Mouse (Mus musculus) kidney, postnatal 10 days (tissue): ENCODE data around the gene Gm7694.

Experiments used
- DNase-seq: peaks from one replicate; pipeline ENCODE4 v3.0.0; 2021; ENCODE audit warnings: mixed read lengths

Gene Gm7694

GRCm38 (mm10) chr1:170306232-170306631 is at the start of gene Gm7694:
TSS of gene Gm7694 (minus strand) at chr1:170306332.
- DNase-seq, result no peak

- no peak for DNase-seq
Measured at GRCm38 (mm10) chr1:170353335-170353734, 47.2 kb upstream of the Gm7694 start.

- DNase-seq, result no peak
Measured at GRCm38 (mm10) chr1:170351080-170351479, 44.9 kb upstream of the Gm7694 start.

GRCm38 (mm10) chr1:170346266-170346665 is 40.1 kb upstream of the Gm7694 start:
- peak; percentile 44 for DNase-seq

DNA sequence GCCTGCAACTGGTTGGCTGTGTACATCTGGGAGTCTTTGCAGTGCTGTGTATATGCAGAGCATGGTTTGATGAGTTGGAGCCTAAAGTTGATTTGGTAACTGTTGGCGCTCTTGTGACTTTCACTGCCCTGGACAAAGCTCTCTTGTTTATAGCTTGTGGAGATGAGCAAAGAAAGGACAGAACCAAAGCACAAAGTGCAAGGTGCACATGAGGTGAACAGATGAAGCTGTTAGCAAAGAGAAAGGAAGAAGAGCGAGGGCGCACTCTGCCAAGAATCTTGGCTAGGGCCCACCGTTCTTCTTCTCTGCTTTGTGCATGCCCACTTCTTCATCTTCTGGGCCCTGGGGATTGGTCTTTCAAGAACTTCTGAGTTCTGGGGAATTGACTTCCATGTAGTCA is 37.8 kb upstream of the Gm7694 start:
- DNase-seq, result no peak

DNA sequence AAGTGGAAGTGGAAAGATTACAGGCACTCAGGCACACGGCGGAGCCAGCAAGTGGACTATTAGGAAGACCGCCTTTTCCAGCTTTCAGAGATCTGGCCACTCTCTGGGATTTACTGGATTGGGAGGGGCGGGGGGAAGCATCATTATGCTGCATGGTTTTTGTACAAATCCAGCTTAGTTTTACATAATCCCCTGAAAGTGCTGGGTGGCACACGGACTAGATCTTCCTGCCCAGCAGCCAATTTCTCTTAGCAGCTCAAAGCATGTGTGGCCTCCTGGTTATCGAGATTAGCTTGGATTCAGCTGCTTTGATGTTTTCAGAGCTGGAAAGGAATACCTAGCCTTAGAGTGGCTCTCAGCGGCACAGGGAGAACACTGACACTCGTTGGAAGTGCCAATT is 36.9 kb upstream of the Gm7694 start:
- DNase-seq, result no peak

GRCm38 (mm10) chr1:170339943-170340342 is 33.8 kb upstream of the Gm7694 start:
- no peak for DNase-seq

GRCm38 (mm10) chr1:170332775-170333174 is 26.6 kb upstream of the Gm7694 start:
- DNase-seq, result no peak

GRCm38 (mm10) chr1:170331926-170332325 is 25.8 kb upstream of the Gm7694 start:
- DNase-seq, result no peak

DNA sequence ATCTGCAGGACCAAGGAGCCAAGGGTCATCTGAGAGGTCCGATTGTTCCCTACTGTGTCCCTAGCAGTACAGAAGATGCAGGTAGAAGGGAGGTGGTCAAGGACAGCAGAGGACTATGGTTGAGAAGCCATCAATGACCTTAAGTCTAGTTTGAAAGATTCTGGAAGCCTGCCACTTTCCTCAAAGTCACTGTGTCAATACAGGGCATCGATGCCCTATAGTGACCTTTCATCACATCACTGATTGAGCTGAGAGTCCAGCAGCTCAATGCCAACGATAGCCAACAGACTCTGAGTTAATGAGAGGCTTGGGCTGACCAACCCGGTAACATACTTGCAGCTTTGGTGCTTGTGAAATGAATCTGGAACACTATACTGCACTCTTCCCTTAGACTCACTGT is 19.1 kb upstream of the Gm7694 start:
- no peak for DNase-seq

DNA sequence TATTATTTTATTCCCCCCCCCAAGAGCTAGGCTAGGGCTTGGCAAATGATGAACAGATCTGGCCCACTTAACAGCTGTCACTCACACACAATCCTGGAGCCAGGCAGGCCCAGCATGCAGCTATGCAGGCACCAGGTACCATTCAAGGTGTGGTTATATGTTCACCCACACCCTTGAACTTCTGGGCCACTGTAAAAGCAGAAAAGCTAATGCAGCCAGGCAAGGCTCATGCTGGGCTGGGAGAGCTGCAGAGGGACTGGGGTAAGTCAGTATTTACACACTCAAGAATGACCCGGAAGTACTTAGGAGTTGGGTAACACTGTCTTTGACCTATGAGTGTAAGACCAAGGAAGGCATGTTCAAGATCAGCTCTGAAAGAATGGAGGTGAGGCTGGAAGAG is 18.2 kb upstream of the Gm7694 start:
- no peak for DNase-seq

DNA sequence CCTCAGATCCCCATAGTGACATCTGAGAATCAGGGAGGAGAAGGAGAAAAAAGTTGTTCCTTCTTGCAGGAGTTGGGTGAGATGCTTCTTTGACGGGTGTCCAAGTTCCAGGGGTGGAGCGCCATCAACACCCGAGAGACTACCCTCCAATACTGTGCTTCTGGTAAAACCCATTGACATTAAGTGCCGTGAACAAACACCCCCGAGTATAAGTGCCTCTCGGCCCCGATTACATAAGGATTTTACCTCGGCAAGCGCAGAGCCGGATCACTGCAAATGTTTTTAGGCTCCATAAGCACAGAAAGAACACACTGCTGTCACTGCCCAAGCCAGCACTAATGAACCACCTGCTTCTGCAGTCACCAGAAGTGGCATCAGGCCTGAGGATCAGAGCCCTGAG is 16.9 kb upstream of the Gm7694 start:
- DNase-seq, result no peak

DNA sequence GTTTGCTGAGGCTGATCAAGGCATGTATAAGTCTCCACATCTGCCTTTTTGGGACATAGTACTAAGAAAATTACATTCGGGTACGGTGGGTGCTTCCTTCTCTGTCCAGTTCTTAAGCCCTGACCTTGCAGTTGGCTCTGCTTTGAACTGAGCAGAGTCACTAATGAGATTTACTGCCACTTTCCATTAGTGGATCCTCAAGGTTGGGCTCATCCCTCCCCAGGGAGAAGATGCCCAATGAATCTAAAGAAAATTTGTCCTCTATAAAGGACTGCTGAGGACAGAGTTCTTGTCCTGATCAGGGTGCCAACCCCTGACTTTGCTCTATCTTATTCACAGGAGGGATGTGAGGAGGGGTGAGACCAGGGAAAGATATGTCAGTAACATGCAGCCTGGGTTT is 15.9 kb upstream of the Gm7694 start:
- no peak for DNase-seq

GRCm38 (mm10) chr1:170311431-170311830 is 5.3 kb upstream of the Gm7694 start:
- no peak for DNase-seq

DNA sequence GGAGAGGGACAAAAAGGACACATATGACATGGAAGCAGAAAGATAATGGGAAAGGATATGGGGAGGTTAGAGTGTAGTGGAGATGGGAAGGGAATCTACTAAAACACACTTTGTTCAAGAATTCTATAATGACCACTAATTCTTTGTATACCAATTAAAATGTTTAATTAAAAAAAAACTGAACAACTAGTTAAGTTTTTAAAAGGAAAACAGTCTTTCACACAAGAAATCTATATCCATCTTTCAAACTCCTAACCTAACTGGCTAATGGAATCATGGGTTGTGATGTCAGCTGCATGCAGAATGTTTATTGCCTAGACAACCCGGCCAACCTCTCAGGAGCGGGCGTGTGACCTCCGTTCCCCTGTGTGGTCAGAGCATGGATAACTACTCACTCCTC is 2.4 kb upstream of the Gm7694 start, which contains the start of gene Spata46:
Gene Spata46, plus strand, starts transcription at position 301 of the 400 bp plus-strand sequence.
- DNase-seq, result no peak

DNA sequence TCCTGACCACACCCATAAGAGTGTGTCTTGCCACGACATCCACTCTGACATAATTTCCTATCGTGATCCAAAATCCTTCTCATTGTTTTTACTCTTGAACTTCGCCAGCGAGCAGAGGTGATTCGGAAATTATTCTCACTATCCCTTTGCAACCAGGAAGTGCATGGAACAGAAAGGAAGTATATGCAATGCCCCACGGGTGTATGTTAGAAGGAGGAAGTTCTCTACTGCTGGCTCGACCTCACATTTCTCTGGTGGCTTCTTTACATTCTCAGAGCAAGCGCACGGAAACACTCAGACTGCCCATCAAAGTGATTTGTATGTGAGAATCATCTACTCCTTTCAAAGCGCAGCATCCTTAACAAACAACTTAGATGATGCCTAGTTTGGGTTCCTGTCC is 1.1 kb downstream of the Gm7694 start:
- no peak for DNase-seq

- no peak for DNase-seq
Measured at GRCm38 (mm10) chr1:170303103-170303502, 3.0 kb downstream of the Gm7694 start.

DNA sequence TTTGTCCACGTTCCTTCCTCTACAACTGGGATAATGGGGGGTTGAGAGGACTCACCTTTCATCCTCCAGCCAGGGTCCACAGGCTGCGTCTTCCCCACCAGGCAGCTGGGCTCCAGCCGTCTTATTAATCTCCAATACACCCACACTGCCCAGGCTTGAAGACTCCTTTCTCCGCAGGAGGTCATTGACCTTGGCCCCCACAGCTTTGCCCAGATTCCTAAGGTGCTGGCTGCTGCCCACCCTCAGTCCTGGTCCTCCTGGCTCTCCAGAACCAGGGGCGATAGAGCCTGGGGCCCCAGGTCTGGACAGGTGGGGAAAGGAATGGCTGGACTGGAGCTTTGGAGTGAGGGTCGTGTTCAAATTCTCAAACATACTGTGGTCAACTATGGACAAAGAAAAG is 3.7 kb downstream of the Gm7694 start:
- DNase-seq, result no peak

DNA sequence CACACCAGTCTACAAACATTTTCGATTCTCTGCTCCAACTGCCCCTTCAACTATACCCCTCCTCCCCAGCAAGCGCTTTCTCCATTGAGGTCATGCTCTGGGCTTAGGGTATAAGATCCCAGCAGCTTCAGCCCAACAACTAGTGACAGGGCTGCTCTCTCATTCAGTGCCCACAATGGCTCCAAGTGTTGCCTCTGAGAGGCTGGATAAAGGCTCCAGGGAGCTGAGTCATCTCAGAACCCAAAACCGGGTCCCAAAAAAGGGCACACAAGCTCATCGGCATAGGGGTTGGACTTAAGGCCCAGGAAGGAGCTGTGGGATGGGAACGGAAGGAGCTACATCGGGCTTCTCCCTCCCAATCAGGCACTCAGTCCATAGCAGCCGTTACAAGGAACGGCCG is 4.4 kb downstream of the Gm7694 start:
- no peak for DNase-seq

GRCm38 (mm10) chr1:170299496-170299895 is 6.6 kb downstream of the Gm7694 start:
- no peak for DNase-seq

GRCm38 (mm10) chr1:170294786-170295570 is 11.2 kb downstream of the Gm7694 start:
- DNase-seq, result no peak

- DNase-seq, result no peak
Measured at GRCm38 (mm10) chr1:170293257-170293656, 12.9 kb downstream of the Gm7694 start.

DNA sequence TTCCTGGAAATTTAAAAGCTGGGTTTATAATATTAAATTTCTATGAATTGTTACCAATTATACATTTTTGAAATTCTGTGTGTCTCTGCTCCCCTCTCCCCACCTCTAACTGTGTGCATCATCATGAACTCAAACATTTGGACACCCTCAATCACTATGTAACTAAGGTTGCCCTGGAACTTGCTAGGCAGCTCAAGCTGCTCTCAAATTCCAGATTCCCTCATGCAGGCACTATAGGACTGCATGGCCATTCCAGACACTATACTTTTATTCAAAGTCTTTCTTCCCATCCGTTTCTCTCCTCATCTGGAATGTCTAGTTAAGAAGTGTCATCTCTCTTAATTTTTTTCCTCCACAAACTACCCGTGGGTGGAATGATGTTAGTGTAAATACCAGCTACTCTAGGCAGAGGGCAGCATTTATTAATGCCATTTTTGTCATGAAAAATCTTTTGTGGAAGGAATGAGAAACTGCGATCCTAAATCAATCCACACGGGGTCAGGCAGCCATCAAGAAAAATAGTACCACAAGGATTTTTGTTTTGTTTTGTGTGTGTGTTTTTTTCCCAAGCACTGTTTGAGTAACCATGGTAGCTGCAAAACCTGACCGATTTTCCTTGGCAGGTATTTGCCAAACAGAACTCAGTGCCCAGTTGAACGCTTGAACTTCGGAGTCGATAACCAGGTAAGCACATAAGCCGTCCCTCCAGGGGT is 13.7 kb downstream of the Gm7694 start:
- DNase-seq, result peak; percentile 66

GRCm38 (mm10) chr1:170282415-170283129 is 23.6 kb downstream of the Gm7694 start:
- no peak for DNase-seq
